8 mouse cellular contexts compared by ENCODE assay signal in the genomic region with DNA sequence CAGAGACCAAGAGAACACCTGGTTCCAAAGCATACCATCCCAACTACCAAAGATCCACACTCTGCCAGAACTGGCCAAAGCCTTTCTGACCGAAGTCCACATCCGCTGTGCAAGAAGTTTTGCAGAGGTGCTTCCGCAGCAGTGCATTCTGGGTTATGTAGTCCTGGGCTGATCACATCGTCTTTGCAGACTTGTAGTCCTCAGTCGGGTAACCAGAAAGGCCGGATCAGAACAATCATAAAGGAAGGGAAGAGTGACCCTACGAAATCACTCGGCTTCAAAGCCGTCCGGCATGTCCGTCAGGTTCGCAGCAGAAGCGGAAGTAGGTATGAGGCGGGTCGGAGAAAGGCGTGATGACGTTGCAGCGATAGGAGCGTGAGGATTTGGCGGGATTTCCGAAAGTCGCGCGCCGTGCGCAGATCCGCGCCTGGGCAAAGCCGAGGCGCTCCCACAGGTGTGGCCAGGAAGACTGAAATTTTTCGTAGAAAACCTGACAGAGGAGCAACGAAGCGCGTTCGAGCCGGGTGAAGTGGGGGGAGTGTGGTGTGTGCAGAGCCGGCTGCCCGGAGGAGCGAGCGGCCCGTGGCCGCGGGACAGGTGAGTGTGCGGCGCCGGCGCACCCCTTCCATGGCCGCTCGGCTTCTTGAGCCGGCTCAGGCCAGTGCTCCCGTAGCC. TPM values are rescaled to one million over a fixed set of nuclear protein-coding genes. Genes with fewer than 3 reads are reported as not detected.
DNase-seq lines count a peak whose midpoint lies in the region; ATAC-seq and TF ChIP-seq lines count a peak whose summit lies in the region.

A gene (plus strand): TSS at position 356 of the 675 bp plus-strand sequence.

- DNase-seq in 416B (ENCODE audit: low read depth), result peak; percentile 93
- DNase-seq in heart, adult 8-10 months (ENCODE audit: low spot score), result peak; percentile 87
- peak; percentile 92 for DNase-seq in kidney, adult 9 months
- DNase-seq in limb, embryonic 14.5 days (ENCODE audit: low spot score), result peak; percentile 93
- peak; percentile 92 for DNase-seq in midbrain, postnatal 0 days (ENCODE audit: low spot score)
- DNase-seq in spleen, postnatal 14 days (ENCODE audit: low spot score in 2 of 2), result peak; percentile 68 to 81

- TF ChIP-seq POLR2A in bone marrow, adult 2 months (IDR thresholded peaks at IDR 0.05; ENCODE audit: borderline replicate concordance, control insufficient read depth, low read depth, low read length), result peak; percentile 71; the same call in 1 of the 2 replicates
- peak; percentile 68; the same call in 1 of the 2 replicates for TF ChIP-seq POLR2A in limb, embryonic 14.5 days (IDR thresholded peaks at IDR 0.05; ENCODE audit: borderline replicate concordance, extremely low read depth, insufficient read depth, insufficient read length)

- H3K4me2 ChIP-seq in embryonic facial prominence, embryonic 15.5 days (replicated peaks), result peak within 1 kb of the TSS; percentile 98
- H3K4me2 ChIP-seq in limb, embryonic 14.5 days (replicated peaks; ENCODE audit: low read depth, low read length, severe bottlenecking), result peak within 1 kb of the TSS; percentile 73
- H3K4me2 ChIP-seq in midbrain, postnatal 0 days (ENCODE audit: low read depth, low read length, poor library complexity, severe bottlenecking), result peak within 1 kb of the TSS; percentile 99

- H3K27ac ChIP-seq in bone marrow, adult 2 months (ENCODE audit: control insufficient read depth, insufficient read depth, low read depth, low read length, poor library complexity), result peak within 1 kb of the TSS; percentile 97
- H3K27ac ChIP-seq in embryonic facial prominence, embryonic 15.5 days (replicated peaks), result peak within 1 kb of the TSS; percentile 83
- H3K27ac ChIP-seq in limb, embryonic 14.5 days (replicated peaks; ENCODE audit: low read depth, low read length), result peak within 1 kb of the TSS; percentile 75
- H3K27ac ChIP-seq in midbrain, postnatal 0 days (ENCODE audit: low read depth, low read length), result peak within 1 kb of the TSS; percentile 77

- 0 out of 2 replicates have a peak, but pooled peaks cover 5% of the 10 kb centered on the region for H3K36me3 ChIP-seq in embryonic facial prominence, embryonic 15.5 days
- peaks cover 10% of the 10 kb centered on the region for H3K36me3 ChIP-seq in limb, embryonic 14.5 days (ENCODE audit: control insufficient read depth, insufficient read depth, low read length)
- no peaks in the 10 kb centered on the region for H3K36me3 ChIP-seq in midbrain, postnatal 0 days (ENCODE audit: insufficient read depth, low read length)

- H3K9ac ChIP-seq in embryonic facial prominence, embryonic 15.5 days, result peak within 1 kb of the TSS; percentile 53
- peak within 1 kb of the TSS; percentile 68 for H3K9ac ChIP-seq in limb, embryonic 14.5 days (ENCODE audit: low read depth, low read length, severe bottlenecking)
- H3K9ac ChIP-seq in midbrain, postnatal 0 days (replicated peaks; ENCODE audit: low read length, poor library complexity, severe bottlenecking), result peak within 1 kb of the TSS; percentile 62

- peak within 1 kb of the TSS; percentile 95 for H3K4me3 ChIP-seq in bone marrow, adult 2 months (replicated peaks; ENCODE audit: control insufficient read depth, low read depth, low read length)
- peak within 1 kb of the TSS; percentile 82 for H3K4me3 ChIP-seq in embryonic facial prominence, embryonic 15.5 days (replicated peaks)
- H3K4me3 ChIP-seq in limb, embryonic 14.5 days (replicated peaks; ENCODE audit: low read length), result peak within 1 kb of the TSS; percentile 60
- peak within 1 kb of the TSS; percentile 65 for H3K4me3 ChIP-seq in midbrain, postnatal 0 days (ENCODE audit: low read depth, low read length)

- WGBS in bone marrow, adult 2 months, result under 1% methylated on average over 51 of the region's 51 CpGs
- WGBS in embryonic facial prominence, embryonic 15.5 days, result under 1% methylated on average over 51 of the region's 51 CpGs
- WGBS in limb, embryonic 14.5 days, result under 1% methylated on average over 42 of the region's 51 CpGs
- WGBS in midbrain, postnatal 0 days, result under 1% methylated on average over 45 of the region's 51 CpGs

- no peaks in the 10 kb centered on the region for H3K27me3 ChIP-seq in embryonic facial prominence, embryonic 15.5 days
- no peaks in the 10 kb centered on the region for H3K27me3 ChIP-seq in limb, embryonic 14.5 days (ENCODE audit: control insufficient read depth, insufficient read depth, low read length)
- H3K27me3 ChIP-seq in midbrain, postnatal 0 days (ENCODE audit: insufficient read depth, low read length), result no peaks in the 10 kb centered on the region

- no peaks in the 10 kb centered on the region for H3K9me3 ChIP-seq in embryonic facial prominence, embryonic 15.5 days (replicated peaks)
- H3K9me3 ChIP-seq in limb, embryonic 14.5 days (ENCODE audit: control insufficient read depth, low read length), result no peaks in the 10 kb centered on the region
- H3K9me3 ChIP-seq in midbrain, postnatal 0 days (ENCODE audit: low read length), result no peaks in the 10 kb centered on the region

- ATAC-seq in embryonic facial prominence, embryonic 15.5 days (ENCODE audit: insufficient number of reproducible peaks, low FRiP score, low TSS enrichment, low read depth), result peak; percentile 89
- ATAC-seq in limb, embryonic 14.5 days (ENCODE audit: low FRiP score, low read depth), result peak; percentile 90
- ATAC-seq in midbrain, postnatal 0 days (ENCODE audit: low FRiP score), result peak; percentile 93

- no peak for TF ChIP-seq CTCF in bone marrow, adult 2 months (IDR thresholded peaks at IDR 0.05; ENCODE audit: control insufficient read depth, insufficient read depth, low read length)
- no peak; the same call in 1 of the 2 replicates for TF ChIP-seq CTCF in midbrain, postnatal 0 days (IDR thresholded peaks at IDR 0.05)

- no peaks in the 10 kb centered on the region for H3K4me1 ChIP-seq in bone marrow, adult 2 months (ENCODE audit: control insufficient read depth, insufficient read depth, low read length)
- H3K4me1 ChIP-seq in embryonic facial prominence, embryonic 15.5 days, result peaks cover 18% of the 10 kb centered on the region
- peaks cover 8% of the 10 kb centered on the region for H3K4me1 ChIP-seq in limb, embryonic 14.5 days (ENCODE audit: control insufficient read depth, insufficient read depth, low read length)
- H3K4me1 ChIP-seq in midbrain, postnatal 0 days (ENCODE audit: insufficient read depth, low read length), result no peaks in the 10 kb centered on the region

RNA-seq across cellular contexts. Expression of the gene that starts here (rescaled TPM):
- 25.6 and 32.4 TPM in 2 replicates for polyA plus RNA-seq in bone marrow, adult 2 months (2011; ENCODE audit: insufficient read depth, insufficient read length, low replicate concordance, missing spikeins)
- polyA plus RNA-seq in embryonic facial prominence, embryonic 15.5 days (2015; fragmentation: Nextera tagmentation; extraction: Ambion mirVana), result 36.3 and 37.2 TPM in 2 replicates
- under 1 TPM; 0.22 to 0.60 (median 0.28) TPM for total RNA-seq in heart, adult 8-10 months (2022)
- 37.6 and 38.6 TPM in 2 replicates for polyA plus RNA-seq in limb, embryonic 14.5 days (2012; rRNA removed)
- polyA plus RNA-seq in limb, embryonic 14.5 days (2014; fragmentation: Nextera tagmentation; extraction: Ambion mirVana), result 41.5 and 44.7 TPM in 2 replicates
- 0.22 and 0.66 TPM in 2 replicates for total RNA-seq in midbrain, postnatal 0 days (2014; rRNA removed)
- 3.9 and 5.9 TPM in 2 replicates for polyA plus RNA-seq in midbrain, postnatal 0 days (2015; fragmentation: Nextera tagmentation; extraction: Ambion mirVana)

Comparison
In these comparisons a context has a peak if more than half of its experiments do, and no peak if none do; other contexts are left out.
1. Peak in every context shown above with its lines: DNase-seq, ATAC-seq, H3K4me3 ChIP-seq and H3K27ac ChIP-seq.
2. Peak in DNase-seq in heart, adult 8-10 months; RNA of the gene not detected or under 1 TPM.